Mouse (Mus musculus) lung, adult 2 months (tissue): ENCODE measurements around the gene Hoxb8. TPM values are rescaled to one million over a fixed set of nuclear protein-coding genes. Genes with fewer than 3 reads are reported as not detected.
A peak's percentile ranks its signal among the peaks of the same experiment; 100 is the strongest.

Source experiments
- DNase-seq: peaks from one replicate; pipeline ENCODE4 v3.0.0; 2022
- H3K4me1 ChIP-seq: fragments of 200-500 bp; 2 replicates; pipeline ENCODE4 v1.6.1; 2011; ENCODE audit warnings: low read length; ENCODE audit not compliant: control insufficient read depth, insufficient read depth
- H3K4me3 ChIP-seq: fragments of 200-500 bp; replicated peaks from 2 replicates; pipeline ENCODE3; 2011; ENCODE audit warnings: low read depth, mild to moderate bottlenecking, control low read depth, low read length; ENCODE audit errors: extremely low read depth
- CTCF ChIP-seq: fragments of 200-500 bp; IDR thresholded peaks from 2 replicates; pipeline ENCODE4 v1.5.1; 2011; ENCODE audit warnings: mild to moderate bottlenecking, low read length, control low read depth; ENCODE audit not compliant: insufficient read depth
- POLR2A ChIP-seq: fragments of 200-500 bp; IDR thresholded peaks from 2 replicates; pipeline ENCODE4 v1.6.1; 2011; ENCODE audit warnings: low read depth, mild to moderate bottlenecking, control low read depth, low read length, borderline replicate concordance; ENCODE audit errors: extremely low read depth
- WGBS: fragments of 180-500 bp; shearing (Covaris S2); methylation state at CpG from one replicate; pipeline ENCODE4 v1.1.7; 2018; 5-methylcytosine and 5-hydroxymethylcytosine counted together
- polyA plus RNA-seq: library from polyadenylated mRNA; depleted of rRNA; stranded (reverse); fragments of >200 nt; gene quantifications from 2 replicates; pipeline ENCODE4 v1.2.3, GENCODE M21; 2012

The Hoxb8 gene
- polyA plus RNA-seq, 1 experiment: 0.44 TPM

DNA sequence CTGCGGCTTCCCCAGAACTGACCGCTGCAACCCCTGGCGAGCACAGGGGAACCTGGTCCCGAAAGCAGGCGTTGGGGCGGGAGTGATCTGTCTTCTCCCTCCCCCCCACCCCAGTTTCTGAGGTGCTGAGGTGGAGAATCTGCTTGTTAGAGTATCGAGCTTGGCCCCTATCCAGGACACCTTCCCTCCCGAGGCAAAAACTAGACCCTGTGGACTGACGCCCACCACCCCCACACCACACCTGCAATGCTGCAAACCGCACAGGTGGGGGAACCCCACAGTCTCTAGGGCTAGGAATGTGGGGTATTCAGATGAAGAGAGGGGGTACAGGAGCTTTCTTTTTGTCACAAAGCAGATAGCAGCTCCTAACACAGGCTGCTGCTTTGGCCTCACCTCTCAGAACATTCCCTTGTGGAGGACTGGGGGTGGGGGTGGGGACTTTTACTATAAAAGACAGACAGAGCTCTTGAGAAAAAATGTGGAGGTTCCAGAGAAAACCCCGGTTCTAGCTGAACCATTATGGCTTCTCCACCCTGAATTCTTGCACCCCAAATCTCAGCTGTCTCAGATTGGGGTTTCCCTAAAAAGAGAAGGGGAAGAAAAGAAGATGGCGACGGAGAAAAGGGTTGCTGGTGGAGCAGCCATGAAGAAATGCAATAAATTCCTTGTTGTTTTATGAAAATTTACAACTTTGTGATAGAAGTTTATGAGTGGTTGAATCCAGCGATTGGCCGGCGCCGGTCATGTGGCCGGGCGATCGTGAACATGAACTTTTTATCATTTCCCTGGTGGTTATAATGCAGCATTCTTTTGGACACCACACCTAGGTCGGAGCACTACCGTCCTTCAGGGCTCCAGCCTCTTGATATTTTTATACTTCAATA, 10.2 kb downstream of the Hoxb8 start, which contains the start of gene Hoxb6:
Gene Hoxb6, plus strand, starts transcription at position 796 of the 884 bp plus-strand sequence.
- Histone ChIP-seq H3K4me3 (no peak within 1 kb of the TSS), H3K4me1 (peaks cover 4% of the 10 kb centered on the region; the same call in 1 of the 2 replicates)
- WGBS: 20% methylated on average over 22 of the region's 22 CpGs
- TF ChIP-seq POLR2A (no peak), CTCF (no peak)
- DNase-seq: no peak

- Histone ChIP-seq H3K4me3 (no peak overlapping the region), H3K4me1 (peaks cover 4% of the 10 kb centered on the region; the same call in 1 of the 2 replicates)
- DNase-seq: no peak
- WGBS: 22% methylated on average over 12 of the region's 12 CpGs
- TF ChIP-seq POLR2A (no peak), CTCF (no peak)
These were observed 11.0 kb downstream of the Hoxb8 start for GRCm38 (mm10) chr11:96292565-96293301.

DNA sequence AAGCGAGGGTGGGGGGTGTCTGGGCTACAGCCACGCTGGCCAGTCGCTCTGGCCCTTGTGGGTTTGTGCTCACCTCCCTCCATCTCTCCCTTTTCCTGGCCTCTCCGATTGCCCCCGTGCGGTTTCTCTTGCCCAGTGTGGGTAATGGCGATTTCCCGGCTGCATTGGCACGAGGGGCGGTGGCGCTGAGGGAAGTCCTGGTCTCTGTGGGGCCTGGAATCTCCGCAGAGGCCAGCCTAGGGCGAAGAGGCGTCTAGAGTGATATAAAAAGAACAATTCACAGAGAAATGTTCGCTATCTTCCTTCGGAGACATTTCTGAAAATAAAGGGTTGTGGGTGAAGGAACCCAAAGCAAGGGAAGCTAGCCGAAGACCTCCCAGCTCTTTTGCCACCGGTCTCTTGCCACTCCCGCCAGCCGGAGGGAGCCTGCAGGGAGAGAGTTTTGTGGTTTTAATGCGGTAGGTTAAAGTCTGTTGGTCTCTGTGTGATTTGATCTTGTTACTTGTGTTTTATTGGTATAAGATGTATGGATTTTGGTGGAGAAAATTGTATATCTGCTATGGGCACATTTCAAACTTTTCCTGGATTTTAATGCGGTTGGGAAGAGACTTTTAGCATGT, 11.7 kb downstream of the Hoxb8 start:
- 24% methylated on average over 22 of the region's 22 CpGs for WGBS
- TF ChIP-seq CTCF: no peak
- TF ChIP-seq POLR2A: no peak
- DNase-seq: no peak
- H3K4me1 ChIP-seq: peaks cover 4% of the 10 kb centered on the region; the same call in 1 of the 2 replicates
- H3K4me3 ChIP-seq: no peak overlapping the region

DNA sequence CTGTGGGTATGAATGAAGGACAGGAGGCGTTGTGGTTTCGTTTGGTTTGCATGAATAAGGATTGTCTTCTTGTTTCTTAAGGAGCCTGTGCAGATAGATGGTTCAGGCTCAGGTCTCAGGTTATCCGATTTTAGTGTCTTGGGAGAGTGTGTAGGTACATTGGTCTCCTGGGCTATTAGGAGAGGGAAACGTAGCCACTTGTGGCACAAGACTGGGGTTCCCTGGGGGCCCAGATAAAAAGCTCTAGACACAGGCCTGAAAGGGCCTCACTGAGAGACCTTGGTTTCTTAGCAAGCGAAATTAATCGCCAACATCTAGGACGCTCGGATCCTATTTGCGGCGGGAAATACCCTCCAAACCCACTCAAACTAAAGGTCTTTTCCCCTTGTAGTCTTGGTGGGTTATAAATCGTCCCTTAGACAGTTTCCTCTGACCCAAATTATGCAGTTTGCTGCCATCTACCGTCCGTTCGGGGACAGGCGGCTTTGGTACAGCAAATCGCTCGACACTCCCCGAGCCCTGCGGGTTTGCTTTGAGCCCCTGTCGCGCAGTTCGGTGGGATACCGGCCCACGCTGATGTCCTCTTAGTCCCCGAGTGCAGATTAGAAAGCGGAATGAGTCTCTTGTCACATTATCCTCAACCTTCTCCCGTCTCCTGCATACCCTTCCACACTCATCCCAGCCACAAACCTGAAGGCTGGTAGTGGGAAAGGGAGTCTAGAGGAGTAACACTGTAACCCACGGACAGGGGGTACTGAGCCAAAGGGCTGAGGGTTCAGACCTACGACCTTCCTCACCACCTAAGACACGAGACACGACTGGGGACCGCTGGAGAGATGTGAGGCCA, 12.8 kb downstream of the Hoxb8 start:
- Histone ChIP-seq H3K4me3 (peak overlapping the region; percentile 34), H3K4me1 (peaks cover 4% of the 10 kb centered on the region; the same call in 1 of the 2 replicates)
- 2% methylated on average over 32 of the region's 32 CpGs for WGBS
- TF ChIP-seq POLR2A (no peak), CTCF (peak; percentile 80)
- DNase-seq: peak; percentile 71

GRCm38 (mm10) chr11:96295092-96295835, 13.6 kb downstream of the Hoxb8 start:
- TF ChIP-seq POLR2A: no peak
- no peak for TF ChIP-seq CTCF
- H3K4me3 ChIP-seq: no peak overlapping the region
- peaks cover 4% of the 10 kb centered on the region; the same call in 1 of the 2 replicates for H3K4me1 ChIP-seq
- WGBS: 2% methylated on average over 30 of the region's 30 CpGs
- DNase-seq: no peak

DNA sequence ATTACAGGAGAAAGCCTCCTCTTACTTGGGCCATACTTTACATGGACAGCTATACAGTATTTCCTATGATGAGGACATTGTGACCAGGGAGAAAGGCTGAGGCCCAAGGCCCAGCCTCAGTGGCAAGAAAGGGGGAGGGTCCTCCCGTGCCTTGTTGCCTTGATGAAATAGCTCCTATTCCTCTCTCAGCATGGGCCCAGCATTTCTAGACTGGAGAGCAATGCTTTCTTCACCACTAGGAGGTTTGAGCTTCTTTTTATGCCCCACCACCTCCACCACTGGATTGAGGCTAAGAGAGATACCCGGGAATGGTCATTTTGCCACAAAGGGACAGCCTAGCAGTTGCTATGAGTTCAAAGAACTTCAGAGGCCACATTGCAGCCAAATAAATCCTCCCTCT, 15.3 kb downstream of the Hoxb8 start:
- Histone ChIP-seq H3K4me1 (peaks cover 4% of the 10 kb centered on the region; the same call in 1 of the 2 replicates), H3K4me3 (no peak overlapping the region)
- TF ChIP-seq POLR2A: no peak
- no peak for TF ChIP-seq CTCF
- WGBS: 56% methylated on average over 2 of the region's 2 CpGs
- DNase-seq: no peak

DNA sequence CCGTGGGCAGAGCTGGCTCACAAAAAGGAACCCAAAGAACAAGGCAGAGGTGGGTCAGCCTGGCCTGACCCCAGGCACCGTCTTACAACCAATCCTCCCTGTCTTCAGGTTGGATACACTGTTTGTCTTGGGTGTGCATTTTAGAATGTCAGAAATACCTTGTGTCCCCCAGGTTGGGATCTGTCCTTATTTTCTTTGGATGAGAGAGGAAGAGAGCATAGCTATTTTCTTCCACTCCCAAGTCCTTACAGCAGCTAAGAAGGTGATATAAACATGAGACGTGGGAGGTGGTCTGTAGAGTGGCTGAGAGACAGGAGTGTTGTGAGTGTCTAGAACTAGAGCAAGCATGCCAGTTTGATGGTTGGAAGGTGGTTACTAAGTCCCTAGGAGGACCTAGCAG, 15.7 kb downstream of the Hoxb8 start:
- 54% methylated on average over 3 of the region's 3 CpGs for WGBS
- TF ChIP-seq POLR2A: no peak
- TF ChIP-seq CTCF: no peak
- Histone ChIP-seq H3K4me3 (no peak overlapping the region), H3K4me1 (peaks cover 4% of the 10 kb centered on the region; the same call in 1 of the 2 replicates)
- no peak for DNase-seq
